Mouse (Mus musculus) activated CD4-positive, CD25-positive, alpha-beta regulatory T cell, adult 4 months (primary cell): Measurements from ENCODE around the gene Rmi2. TPM values are rescaled to one million over a fixed set of nuclear protein-coding genes. Genes with fewer than 3 reads are reported as not detected.
"Not testable (repeated sequence)": the region's sequence is repeated elsewhere in the genome, so short reads cannot be mapped to it uniquely, and the experiment has no call there.

Experiments
- ATAC-seq: one replicate; pipeline ENCODE4 v1.8.0; 2017
- polyA plus RNA-seq, 2 experiments: library from polyadenylated mRNA; unstranded; fragments of 100-300 nt; shearing (Covaris generic); gene quantifications; one replicate each; pipeline ENCODE4 v1.2.1; 2017

Rmi2 gene
- 1 to 10 TPM; 1.3 to 1.9 TPM for polyA plus RNA-seq

GRCm38 (mm10) chr16:10834911-10835587, at the start of gene Rmi2:
Gene Rmi2, plus strand, starts transcription at chr16:10835059.
- peak; percentile 85 for ATAC-seq

- ATAC-seq: peak; percentile 37
Observed at GRCm38 (mm10) chr16:10785371-10786231, 49.3 kb upstream of the Rmi2 start, which contains the start of gene Socs1. Gene Socs1, minus strand, starts transcription at chr16:10785536.

DNA sequence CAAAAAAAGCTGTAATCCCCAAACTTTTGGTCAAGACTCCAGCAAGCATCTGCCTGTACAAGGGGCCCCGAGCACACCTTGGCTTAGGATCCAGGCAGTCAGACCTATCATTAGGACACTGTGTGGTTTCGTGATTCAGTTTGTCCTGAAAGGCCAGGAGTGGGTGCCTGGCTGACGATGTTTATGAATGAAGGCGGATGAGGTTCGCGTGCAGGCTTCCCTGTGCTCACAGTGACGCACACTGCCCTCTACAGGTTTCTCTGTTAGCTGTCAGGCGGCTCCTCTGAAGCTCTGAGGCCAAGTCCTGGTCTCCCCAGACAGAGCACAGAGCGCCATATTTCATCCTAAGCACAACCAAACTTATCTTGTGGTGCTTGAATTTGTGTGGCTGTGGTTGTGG, 48.6 kb upstream of the Rmi2 start:
- ATAC-seq: peak; percentile 50

GRCm38 (mm10) chr16:10786782-10787547, 47.9 kb upstream of the Rmi2 start:
- no peak for ATAC-seq

DNA sequence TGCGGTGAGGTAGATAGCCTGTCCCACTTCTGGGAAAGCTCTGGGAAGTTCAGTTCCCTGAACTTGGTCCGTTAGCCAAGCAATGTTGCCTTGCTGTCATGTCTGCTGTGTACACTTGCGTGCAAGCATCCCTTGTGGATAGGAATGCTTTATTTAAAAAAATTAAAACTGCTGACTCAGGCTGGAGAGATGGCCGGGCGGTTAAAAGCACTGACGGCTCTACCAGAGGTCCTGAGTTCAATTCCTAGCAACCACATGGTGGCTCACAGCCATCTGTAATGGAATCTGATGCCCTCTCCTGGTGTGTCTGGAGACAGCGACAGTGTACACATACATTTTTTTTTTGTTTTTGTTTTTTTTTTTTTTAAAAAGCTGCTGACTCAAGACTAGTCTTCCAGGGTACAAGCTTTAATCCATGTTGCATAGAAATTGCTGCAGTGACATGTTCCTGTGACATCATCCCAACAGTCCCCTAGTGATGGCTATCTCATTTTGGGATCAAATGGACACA, 47.3 kb upstream of the Rmi2 start:
- ATAC-seq: no peak

GRCm38 (mm10) chr16:10788271-10788670, 46.6 kb upstream of the Rmi2 start, which contains the start of gene Tnp2:
Gene Tnp2, minus strand, starts transcription at chr16:10788660.
- no peak for ATAC-seq

GRCm38 (mm10) chr16:10788866-10789265, 46.0 kb upstream of the Rmi2 start:
- ATAC-seq: no peak

GRCm38 (mm10) chr16:10790702-10791101, 44.2 kb upstream of the Rmi2 start, which contains the start of gene Prm3:
Gene Prm3, minus strand, starts transcription at chr16:10790914.
- no peak for ATAC-seq

DNA sequence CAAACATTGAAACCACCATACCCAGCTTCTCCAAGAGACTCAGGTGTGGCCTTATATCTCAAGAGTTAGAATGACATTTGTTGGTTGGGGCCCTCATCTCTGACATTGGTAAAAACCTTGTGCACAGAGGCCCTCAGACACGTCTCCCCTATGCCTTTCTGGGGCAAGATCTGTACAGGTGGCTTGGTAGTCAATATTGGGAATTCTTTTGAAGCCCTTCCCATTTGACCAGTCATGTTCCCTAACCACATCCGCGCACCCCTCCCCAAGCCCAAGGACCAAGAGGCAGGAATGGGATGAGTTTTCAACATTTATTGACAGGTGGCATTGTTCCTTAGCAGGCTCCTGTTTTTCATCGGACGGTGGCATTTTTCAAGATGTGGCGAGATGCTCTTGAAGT, 38.8 kb upstream of the Rmi2 start, which contains the start of gene Prm2:
Gene Prm2 (minus strand): TSS at position 101 of the 400 bp plus-strand sequence.
- no peak for ATAC-seq

DNA sequence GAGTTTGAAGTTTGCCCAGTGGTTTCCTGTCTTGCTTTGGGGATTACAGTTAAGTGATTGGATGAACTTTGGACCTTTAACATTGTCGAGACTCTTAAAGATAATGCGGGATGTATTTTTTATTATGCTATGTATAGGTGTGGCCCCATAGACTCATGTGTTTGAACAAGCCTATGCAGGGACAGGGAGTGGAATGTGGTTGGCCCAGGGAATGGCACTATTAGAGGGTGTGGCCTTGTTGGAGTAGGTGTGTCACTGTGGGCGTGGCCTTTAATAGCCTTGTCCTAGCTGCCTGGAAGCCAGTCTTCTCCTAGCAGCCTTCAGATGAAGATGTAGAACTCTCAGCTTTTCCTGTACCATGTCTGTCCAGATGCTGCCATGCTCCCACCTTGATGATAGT, 32.4 kb upstream of the Rmi2 start:
- not testable (repeated sequence) for ATAC-seq

- peak; percentile 46 for ATAC-seq
Observed at GRCm38 (mm10) chr16:10805789-10806527, 28.9 kb upstream of the Rmi2 start, which contains the start of gene Prm1. Gene Prm1, minus strand, starts transcription at chr16:10805839.

DNA sequence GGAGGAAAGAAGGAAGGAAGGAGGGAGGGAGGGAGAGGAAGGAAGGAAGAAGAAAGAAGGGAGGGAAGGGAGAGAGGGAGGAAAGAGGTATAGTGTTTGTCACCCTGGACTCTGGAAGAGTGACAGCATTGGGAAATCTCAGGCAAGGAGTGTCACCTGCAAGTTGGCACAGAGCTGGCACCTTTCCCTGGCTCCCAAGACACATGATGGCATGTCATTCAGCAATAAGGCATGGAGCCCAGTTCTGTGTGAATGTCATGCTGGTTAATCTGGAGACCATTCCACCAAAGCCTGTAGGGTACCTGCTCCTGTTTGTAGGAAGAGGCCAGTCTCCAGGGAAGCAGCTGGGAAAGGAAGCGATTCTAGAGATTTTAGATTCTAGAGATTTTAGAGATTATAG, 24.5 kb upstream of the Rmi2 start:
- ATAC-seq: no peak

DNA sequence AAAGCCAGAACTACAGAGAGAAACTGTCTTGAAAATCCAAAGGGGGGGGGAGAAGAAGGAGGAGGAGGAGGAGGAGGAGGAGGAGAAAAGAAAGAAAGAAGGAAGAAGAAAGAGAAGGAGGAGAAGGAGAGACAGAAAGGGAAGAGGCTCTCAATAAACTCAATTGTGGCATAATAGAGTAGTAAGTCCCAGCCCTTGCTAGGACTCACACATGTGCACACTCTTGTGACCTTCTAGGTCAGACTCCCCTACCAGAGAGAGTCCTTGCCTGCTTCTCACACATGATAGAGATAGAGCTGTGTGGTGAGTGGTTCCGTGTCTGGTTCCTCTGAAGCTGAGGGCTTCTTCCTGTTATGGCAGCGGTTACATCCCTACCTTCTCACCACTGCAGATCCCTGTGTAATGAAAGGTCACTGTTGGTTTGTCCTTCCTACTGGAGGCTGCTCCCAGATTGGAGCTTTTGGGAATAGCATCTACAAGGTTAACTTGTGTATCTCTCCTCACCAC, 21.9 kb upstream of the Rmi2 start, which contains the start of gene Gm11172:
Gene Gm11172 (plus strand): TSS at position 51 of the 507 bp plus-strand sequence.
- ATAC-seq: peak; percentile 25

- ATAC-seq: no peak
Observed at GRCm38 (mm10) chr16:10813726-10814125, 21.1 kb upstream of the Rmi2 start.

GRCm38 (mm10) chr16:10814864-10815263, 20.0 kb upstream of the Rmi2 start:
- peak; percentile 47 for ATAC-seq

- no peak for ATAC-seq
Observed at GRCm38 (mm10) chr16:10818579-10819135, 16.2 kb upstream of the Rmi2 start.

DNA sequence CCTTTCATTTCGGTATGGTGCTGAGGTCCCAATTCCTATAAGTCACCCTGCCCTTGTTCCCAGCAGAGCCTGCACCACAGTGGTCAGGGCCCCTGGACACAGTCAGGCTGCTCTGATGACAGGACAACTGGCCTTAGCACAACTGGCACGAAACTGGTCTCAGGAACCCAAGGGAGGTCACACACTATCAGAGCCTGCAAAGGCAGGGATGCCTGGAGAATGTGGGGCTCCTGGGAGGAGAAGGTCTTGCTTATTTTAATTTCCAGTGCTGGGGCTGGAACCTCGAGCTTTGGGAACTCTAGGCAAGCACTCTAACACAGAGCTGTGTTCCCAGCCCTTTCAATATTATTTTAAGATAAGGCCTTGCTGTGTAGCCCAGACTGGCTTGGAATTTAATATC, 14.9 kb upstream of the Rmi2 start:
- no peak for ATAC-seq

GRCm38 (mm10) chr16:10821387-10821786, 13.5 kb upstream of the Rmi2 start:
- no peak for ATAC-seq

GRCm38 (mm10) chr16:10824536-10824935, 10.3 kb upstream of the Rmi2 start:
- no peak for ATAC-seq

GRCm38 (mm10) chr16:10825840-10826239, 9.0 kb upstream of the Rmi2 start:
- no peak for ATAC-seq

- ATAC-seq: no peak
Observed at GRCm38 (mm10) chr16:10827269-10827668, 7.6 kb upstream of the Rmi2 start.
